Mouse (Mus musculus) small intestine, adult 2 months (tissue): ENCODE measurements around the gene Stmn3.

Experiments used
- CTCF ChIP-seq: fragments of 200-500 bp; IDR thresholded peaks from 2 replicates; pipeline ENCODE4 v1.5.1; 2012; ENCODE audit warnings: low read depth, mild to moderate bottlenecking, control low read depth, inconsistent platforms, low read length, moderate library complexity, mixed read lengths; ENCODE audit not compliant: insufficient replicate concordance, insufficient read length; ENCODE audit errors: extremely low read depth
- POLR2A ChIP-seq: fragments of 200-500 bp; IDR thresholded peaks from 2 replicates; pipeline ENCODE4 v1.6.1; 2012; ENCODE audit warnings: low read depth, mild to moderate bottlenecking, control low read depth, inconsistent platforms, low read length, moderate library complexity

DNA sequence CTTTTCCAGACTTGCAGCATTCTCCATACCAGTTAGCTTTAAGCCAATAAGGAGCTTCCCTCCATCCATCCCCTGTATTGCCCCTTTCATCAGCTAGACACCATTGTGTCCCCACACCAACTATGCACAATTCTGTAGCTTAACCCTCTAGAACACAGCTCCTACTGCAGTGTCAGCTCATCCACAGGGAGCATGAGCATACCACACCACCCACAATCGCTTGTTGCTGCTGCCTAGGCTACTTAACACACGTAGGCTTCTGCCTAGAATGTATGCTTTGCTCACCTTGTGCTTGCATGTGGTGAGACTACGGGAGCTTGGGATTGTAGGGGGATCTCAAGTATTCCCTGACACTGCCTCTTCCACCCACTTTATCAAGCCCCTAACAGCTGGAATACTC, 42.5 kb upstream of the Stmn3 start:
- no peak for TF ChIP-seq CTCF
- no peak for TF ChIP-seq POLR2A
